Mouse (Mus musculus) ES-E14 (cell line): ENCODE measurements around the gene Vps50. TPM values are rescaled to one million over a fixed set of nuclear protein-coding genes. Genes with fewer than 3 reads are reported as not detected.

Source experiments
- DNase-seq: peaks from one replicate; pipeline ENCODE4 v3.0.0-alpha.2; 2013; ENCODE audit warnings: low read depth, low spot score
- H3K27ac ChIP-seq: 2 replicates; pipeline ENCODE4 v1.5.1; 2012; ENCODE audit warnings: low read depth, mild to moderate bottlenecking, low read length, moderate library complexity, mixed read lengths; ENCODE audit not compliant: poor library complexity, insufficient read depth, severe bottlenecking
- H3K36me3 ChIP-seq: 2 replicates; pipeline ENCODE4 v1.6.1; 2012; ENCODE audit warnings: mild to moderate bottlenecking, low read length, moderate library complexity, mixed read lengths; ENCODE audit not compliant: control insufficient read depth, poor library complexity, insufficient read depth, severe bottlenecking
- H3K4me1 ChIP-seq, 2 experiments: fragments of 150-350 bp in 1 of 2; sonication (generic) in 1 of 2; 2 replicates each; pipeline ENCODE4 v1.6.1; 2012; ENCODE audit warnings: low read length in 2 of 2, mild to moderate bottlenecking in 1 of 2, mixed read lengths in 1 of 2; ENCODE audit not compliant: control insufficient read depth in 2 of 2, insufficient read depth in 2 of 2, poor library complexity in 1 of 2
- H3K4me3 ChIP-seq, 2 experiments: fragments of 150-350 bp in 1 of 2; sonication (generic) in 1 of 2; 2 replicates each; pipeline ENCODE4 v1.5.1; 2012; ENCODE audit warnings: low read length in 2 of 2, low read depth in 1 of 2, mild to moderate bottlenecking in 1 of 2, mixed read lengths in 1 of 2; ENCODE audit not compliant: insufficient read depth in 1 of 2, poor library complexity in 1 of 2, severe bottlenecking in 1 of 2
- H3K9ac ChIP-seq: 2 replicates; pipeline ENCODE4 v1.6.1; 2012; ENCODE audit warnings: low read depth, mild to moderate bottlenecking, low read length, mixed read lengths; ENCODE audit not compliant: poor library complexity, insufficient read depth, severe bottlenecking
- H3K9me3 ChIP-seq: fragments of 150-350 bp; sonication (generic); 2 replicates; pipeline ENCODE4 v1.6.1; 2012; ENCODE audit warnings: low read depth, mild to moderate bottlenecking, low read length; ENCODE audit not compliant: control insufficient read depth, insufficient read depth
- CHD2 ChIP-seq: IDR thresholded peaks from 2 replicates; pipeline ENCODE4 v1.6.1; 2014; ENCODE audit warnings: mild to moderate bottlenecking, low read depth, low read length, inconsistent platforms
- HCFC1 ChIP-seq: IDR thresholded peaks from 2 replicates; pipeline ENCODE4 v1.6.1; 2012; ENCODE audit warnings: low read length, inconsistent platforms, borderline replicate concordance; ENCODE audit not compliant: insufficient read depth
- MAFK ChIP-seq: IDR thresholded peaks from 2 replicates; pipeline ENCODE4 v1.6.1; 2014; ENCODE audit warnings: mild to moderate bottlenecking, low read depth, low read length, inconsistent platforms; ENCODE audit not compliant: insufficient read depth
- ZC3H11A ChIP-seq: IDR thresholded peaks from 2 replicates; pipeline ENCODE4 v1.6.1; 2012; ENCODE audit warnings: low read depth, mild to moderate bottlenecking, inconsistent platforms, low read length, borderline replicate concordance
- ZNF384 ChIP-seq: IDR thresholded peaks from 2 replicates; pipeline ENCODE4 v1.6.1; 2012; ENCODE audit warnings: low read depth, low read length, inconsistent platforms
- in situ Hi-C, 2 experiments: fragments of 600-800 bp; cut with MboI; formaldehyde crosslinking; loops; one replicate each; pipeline ENCODE4 v1.15.1; 2025; ENCODE audit warnings: low sequenced_read_pairs in 2 of 2, inconsistent platforms in 1 of 2; ENCODE audit not compliant: unreplicated experiment in 2 of 2
- total RNA-seq: library from RNA; depleted of rRNA; stranded (reverse); fragments of 300-350 nt; gene quantifications from 2 replicates; pipeline ENCODE4 v1.2.3, GENCODE M21; 2012

The Vps50 gene
- total RNA-seq, 1 experiment = 39.1 TPM

DNA sequence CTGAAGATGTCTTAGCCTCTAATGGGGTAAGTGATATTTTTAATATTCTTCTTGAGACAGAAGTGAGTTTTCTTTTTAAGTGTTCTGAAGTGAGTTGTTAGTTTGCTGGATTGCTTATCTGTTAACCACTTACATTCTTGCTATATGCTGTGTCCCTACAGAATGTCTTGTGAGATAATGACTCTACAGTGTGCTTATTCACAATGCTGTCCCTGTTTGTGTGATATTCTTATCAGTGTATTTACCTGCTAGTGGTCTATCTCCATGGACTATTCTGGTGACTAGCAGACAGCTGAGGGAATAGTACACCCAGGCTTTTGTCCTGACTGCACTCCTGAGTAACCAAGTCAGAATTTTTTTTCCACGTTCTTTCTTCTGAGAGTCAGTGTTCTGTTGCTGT, 67.5 kb downstream of the Vps50 start:
- TF ChIP-seq MAFK = no peak
- TF ChIP-seq CHD2 = no peak
- no peak for TF ChIP-seq ZNF384
- TF ChIP-seq HCFC1 = no peak
- no peak for TF ChIP-seq ZC3H11A
- in situ Hi-C loops = no loop called here
- no peak overlapping the region for H3K4me3 ChIP-seq

DNA sequence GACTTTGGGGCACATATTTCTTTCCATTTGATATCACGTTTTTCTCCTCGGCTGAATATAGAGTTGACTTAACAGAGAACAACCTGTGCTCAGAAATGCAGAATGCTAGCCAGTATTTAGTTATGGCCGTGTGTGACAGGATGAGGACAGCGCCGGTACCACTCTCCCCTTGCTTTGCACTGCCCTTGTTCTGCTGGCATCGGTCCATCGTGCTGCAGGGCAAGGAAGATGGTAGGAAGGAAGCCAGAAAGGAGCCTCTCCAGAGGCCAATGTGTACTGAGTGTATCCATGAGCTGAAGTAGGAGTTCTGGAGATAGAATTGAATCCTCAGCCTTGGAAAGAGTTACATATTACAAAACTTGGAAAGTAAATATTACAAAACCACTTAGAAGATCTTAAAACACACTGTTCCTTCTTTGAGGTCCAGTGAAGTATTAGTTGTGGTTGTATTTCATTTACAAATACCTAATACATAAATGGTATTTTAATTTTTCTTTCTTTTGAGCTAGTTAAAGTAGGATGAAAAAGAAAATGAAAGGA, 69.0 kb downstream of the Vps50 start:
- TF ChIP-seq ZC3H11A = no peak
- no peak for TF ChIP-seq HCFC1
- TF ChIP-seq MAFK = no peak
- no peak for TF ChIP-seq ZNF384
- no peak for TF ChIP-seq CHD2
- no peak overlapping the region for H3K9ac ChIP-seq
- no peaks in the 10 kb centered on the region for H3K9me3 ChIP-seq
- peaks cover 2% of the 10 kb centered on the region; the same call in 1 of the 2 replicates for H3K36me3 ChIP-seq
- H3K4me3 ChIP-seq = no peak overlapping the region
- H3K27ac ChIP-seq = no peak overlapping the region
- no peaks in the 10 kb centered on the region for H3K4me1 ChIP-seq
- in situ Hi-C loops = no loop called here
- no peak for DNase-seq

More for the DNA sequence above, 67.5 kb downstream of the Vps50 start:
- no peaks in the 10 kb centered on the region for H3K9me3 ChIP-seq
- no peak overlapping the region for H3K27ac ChIP-seq
- DNase-seq = no peak
- peaks cover 0 to under 1% of the 10 kb centered on the region in 2 experiments; a peak in 2 of 4 replicates for H3K4me1 ChIP-seq
- no peak overlapping the region for H3K9ac ChIP-seq
- peaks cover 2% of the 10 kb centered on the region; the same call in 1 of the 2 replicates for H3K36me3 ChIP-seq

DNA sequence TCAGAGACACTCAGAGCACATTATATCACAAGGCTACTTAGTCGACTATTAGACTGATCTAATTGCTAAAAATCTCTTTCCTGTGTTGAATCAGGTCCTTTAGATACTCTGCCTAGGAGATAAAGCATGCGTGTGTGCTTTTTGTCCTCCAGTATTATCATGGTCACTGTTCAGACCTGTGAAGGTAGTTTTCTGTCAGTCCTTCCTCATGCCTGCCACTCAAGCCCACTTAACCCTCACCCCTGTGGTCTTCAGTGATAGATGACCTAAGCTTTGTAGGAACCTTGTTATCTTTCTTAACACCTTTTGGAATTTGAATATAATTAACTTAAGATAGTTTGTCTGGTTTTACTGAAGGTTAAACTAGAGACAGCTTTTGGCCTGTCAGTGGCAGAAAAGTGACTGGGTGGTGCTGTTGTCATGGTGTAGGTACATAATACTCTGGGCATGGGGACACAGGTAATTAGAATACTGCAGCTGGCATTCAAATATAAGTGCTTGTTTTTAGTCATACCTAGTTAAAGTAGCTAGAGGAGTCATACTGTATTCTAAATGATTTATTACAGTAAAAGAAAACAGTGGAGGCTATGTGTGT, 74.1 kb downstream of the Vps50 start:
- Histone ChIP-seq H3K9me3 (no peaks in the 10 kb centered on the region), H3K9ac (no peak overlapping the region), H3K36me3 (no peaks in the 10 kb centered on the region), H3K4me3 (no peak overlapping the region), H3K4me1 (peaks cover 5% of the 10 kb centered on the region in 2 experiments; a peak in 3 of 4 replicates), H3K27ac (no peak overlapping the region)
- in situ Hi-C loops = no loop called here
- TF ChIP-seq CHD2 (no peak), HCFC1 (no peak), ZNF384 (no peak), MAFK (no peak), ZC3H11A (no peak)
- no peak for DNase-seq

DNA sequence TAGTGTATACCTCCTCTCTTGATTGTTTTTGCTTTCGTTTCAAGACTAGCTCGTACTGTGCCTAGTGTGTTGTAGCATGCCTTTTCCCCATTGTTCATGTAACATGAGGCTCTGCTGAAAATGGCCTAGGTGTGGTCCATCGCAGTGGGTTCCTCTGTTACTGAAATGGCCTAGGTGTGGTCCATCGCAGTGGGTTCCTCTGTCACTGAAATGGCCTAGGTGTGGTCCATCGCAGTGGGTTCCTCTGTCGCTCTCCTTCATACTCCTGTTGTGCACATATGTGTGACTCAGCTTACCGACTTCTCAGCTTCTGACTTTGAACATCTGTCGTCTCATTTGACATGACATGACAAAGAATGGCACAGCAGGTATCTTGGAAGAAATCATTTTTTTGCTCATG, 75.6 kb downstream of the Vps50 start:
- H3K4me1 ChIP-seq = peaks cover 5% of the 10 kb centered on the region in 2 experiments; a peak in 3 of 4 replicates
- no peaks in the 10 kb centered on the region for H3K9me3 ChIP-seq

More for the DNA sequence above, 75.6 kb downstream of the Vps50 start:
- Histone ChIP-seq H3K27ac (no peak overlapping the region; the same call in 1 of the 2 replicates), H3K4me3 (no peak overlapping the region), H3K36me3 (no peaks in the 10 kb centered on the region), H3K9ac (no peak overlapping the region)
- in situ Hi-C loops = no loop called here
- DNase-seq = no peak
- TF ChIP-seq ZC3H11A (no peak), CHD2 (no peak), ZNF384 (no peak), MAFK (peak; percentile 2; the same call in 1 of the 2 replicates), HCFC1 (no peak)
